Mouse (Mus musculus) olfactory bulb, adult 2 months (tissue): ENCODE results near the gene Iqsec1. TPM values are rescaled to one million over a fixed set of nuclear protein-coding genes. Genes with fewer than 3 reads are reported as not detected.

Experiments
- H3K27ac ChIP-seq: fragments of 200-500 bp; 2 replicates; pipeline ENCODE4 v1.5.1; 2012; ENCODE audit warnings: low read depth, low read length; ENCODE audit not compliant: insufficient read depth
- H3K4me1 ChIP-seq: fragments of 200-500 bp; 2 replicates; pipeline ENCODE4 v1.6.1; 2012; ENCODE audit warnings: low read length; ENCODE audit not compliant: control insufficient read depth, insufficient read depth
- H3K4me3 ChIP-seq: fragments of 200-500 bp; 2 replicates; pipeline ENCODE4 v1.5.1; 2012; ENCODE audit warnings: mild to moderate bottlenecking, low read depth, low read length, moderate library complexity; ENCODE audit not compliant: insufficient read depth
- CTCF ChIP-seq: fragments of 200-500 bp; IDR thresholded peaks from 2 replicates; pipeline ENCODE4 v1.5.1; 2012; ENCODE audit warnings: low read depth, mild to moderate bottlenecking, low read length, moderate library complexity; ENCODE audit not compliant: insufficient read depth
- POLR2A ChIP-seq: fragments of 200-500 bp; IDR thresholded peaks from 2 replicates; pipeline ENCODE4 v1.6.1; 2012; ENCODE audit warnings: mild to moderate bottlenecking, low read depth, low read length, moderate library complexity; ENCODE audit not compliant: insufficient read depth
- WGBS: fragments of 180-500 bp; shearing (Covaris S2); methylation state at CpG from one replicate; pipeline ENCODE4 v1.1.7; 2018; 5-methylcytosine and 5-hydroxymethylcytosine counted together
- polyA plus RNA-seq: library from polyadenylated mRNA; stranded (reverse); fragments of >200 nt; gene quantifications from 2 replicates; pipeline ENCODE4 v1.2.4, GENCODE M21; 2012; ENCODE audit warnings: low replicate concordance; ENCODE audit not compliant: missing spikeins, insufficient read depth, insufficient read length

Gene Iqsec1
- polyA plus RNA-seq, 1 experiment: not detected

DNA sequence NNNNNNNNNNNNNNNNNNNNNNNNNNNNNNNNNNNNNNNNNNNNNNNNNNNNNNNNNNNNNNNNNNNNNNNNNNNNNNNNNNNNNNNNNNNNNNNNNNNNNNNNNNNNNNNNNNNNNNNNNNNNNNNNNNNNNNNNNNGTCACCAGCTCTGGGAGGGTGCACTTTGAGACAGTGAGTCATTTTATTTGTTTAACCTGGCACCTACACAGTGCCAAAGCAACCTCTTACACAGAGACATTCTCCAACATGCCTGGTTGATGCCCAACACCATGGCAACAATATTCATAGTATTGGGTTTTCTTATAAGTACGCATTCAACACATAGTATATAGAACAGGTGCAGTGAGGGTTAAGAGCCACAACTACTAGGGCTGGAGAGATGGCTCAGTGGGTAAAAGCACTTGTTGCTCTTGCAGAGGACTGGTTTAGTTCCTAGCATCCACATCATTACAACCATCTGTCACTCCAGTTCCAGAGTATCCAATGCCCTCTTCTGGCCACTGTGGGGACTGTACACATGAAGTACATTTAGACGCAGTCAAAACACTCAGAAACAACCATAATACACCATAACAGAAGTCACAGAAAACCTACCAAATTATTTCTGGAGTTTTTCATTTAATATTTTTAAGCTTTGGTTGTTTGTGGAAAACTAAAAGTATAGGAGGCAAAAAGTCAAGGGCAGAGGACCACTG, 191.4 kb downstream of the Iqsec1 start:
- WGBS: 99% methylated on average over 2 of the region's 2 CpGs
- Histone ChIP-seq H3K4me3 (no peak overlapping the region), H3K4me1 (peaks cover 6% of the 10 kb centered on the region), H3K27ac (no peak overlapping the region)
- TF ChIP-seq CTCF (no peak), POLR2A (no peak)

DNA sequence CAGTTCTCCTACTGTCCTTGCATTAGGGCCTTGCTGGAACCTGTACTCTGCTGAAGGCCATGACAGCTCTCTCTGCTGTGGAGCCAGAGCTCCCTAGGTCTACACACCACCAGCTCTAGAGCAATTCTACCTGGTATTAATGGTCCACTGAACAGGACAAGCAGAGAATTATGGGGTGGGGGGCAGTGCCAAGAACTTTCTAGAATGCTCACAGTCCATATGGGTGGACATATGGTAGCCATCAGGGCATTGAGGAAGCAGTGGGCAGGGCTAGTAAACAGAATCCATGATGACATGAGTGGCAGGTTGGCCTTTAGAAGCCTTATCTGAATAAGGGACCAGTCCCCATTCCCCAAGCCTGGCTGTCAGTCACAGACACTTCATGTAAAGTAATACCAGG, 197.6 kb downstream of the Iqsec1 start:
- H3K4me3 ChIP-seq: no peak overlapping the region
- TF ChIP-seq CTCF: no peak
- TF ChIP-seq POLR2A: no peak
- H3K27ac ChIP-seq: no peak overlapping the region
- peaks cover 7% of the 10 kb centered on the region for H3K4me1 ChIP-seq

DNA sequence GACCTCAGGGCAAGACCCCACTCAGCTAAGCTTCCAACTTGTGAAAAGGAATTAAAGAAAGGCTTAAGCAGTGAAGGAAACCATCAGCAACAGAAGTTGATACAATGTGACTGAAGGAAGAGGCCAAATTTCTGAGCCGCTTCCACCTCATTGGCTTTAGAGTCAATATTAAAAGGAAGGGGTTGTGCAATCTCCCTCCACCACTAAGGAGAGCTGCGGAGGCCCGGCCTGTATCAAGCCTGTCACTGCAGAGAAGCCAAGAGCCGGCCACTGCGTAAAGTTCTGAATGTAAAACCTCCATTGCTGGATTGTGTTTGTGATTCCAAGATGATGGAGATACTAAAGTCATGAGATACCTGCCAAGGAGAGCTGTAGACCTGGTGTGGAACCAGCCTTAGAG, 199.0 kb downstream of the Iqsec1 start:
- 91% methylated on average over 5 of the region's 5 CpGs for WGBS
- peaks cover 13% of the 10 kb centered on the region for H3K4me1 ChIP-seq
- no peak overlapping the region for H3K4me3 ChIP-seq
- H3K27ac ChIP-seq: no peak overlapping the region
- TF ChIP-seq POLR2A (no peak), CTCF (no peak)

DNA sequence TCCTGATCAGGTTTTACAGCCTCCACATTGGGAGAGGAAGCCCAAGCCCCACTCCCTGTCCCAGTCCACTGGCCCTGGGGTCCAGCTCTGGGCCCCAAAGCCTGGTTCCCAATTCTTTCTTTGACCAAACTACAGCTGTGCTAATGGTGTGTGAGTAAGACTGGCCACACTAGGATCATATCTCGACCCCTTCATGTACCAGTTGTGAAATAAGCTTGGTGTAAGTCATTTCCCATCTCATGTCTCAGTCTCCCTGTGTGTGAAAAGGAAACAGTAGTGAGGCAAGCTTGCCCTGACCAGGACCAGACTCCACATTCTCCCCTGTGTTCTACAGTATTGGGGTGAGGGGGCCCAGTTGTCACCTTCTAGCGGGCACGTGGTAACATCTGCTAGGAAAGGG, 200.9 kb downstream of the Iqsec1 start:
- H3K27ac ChIP-seq: no peak overlapping the region
- 98% methylated on average over 3 of the region's 3 CpGs for WGBS
- H3K4me1 ChIP-seq: peaks cover 28% of the 10 kb centered on the region
- no peak overlapping the region for H3K4me3 ChIP-seq
- TF ChIP-seq CTCF: no peak
- TF ChIP-seq POLR2A: no peak

DNA sequence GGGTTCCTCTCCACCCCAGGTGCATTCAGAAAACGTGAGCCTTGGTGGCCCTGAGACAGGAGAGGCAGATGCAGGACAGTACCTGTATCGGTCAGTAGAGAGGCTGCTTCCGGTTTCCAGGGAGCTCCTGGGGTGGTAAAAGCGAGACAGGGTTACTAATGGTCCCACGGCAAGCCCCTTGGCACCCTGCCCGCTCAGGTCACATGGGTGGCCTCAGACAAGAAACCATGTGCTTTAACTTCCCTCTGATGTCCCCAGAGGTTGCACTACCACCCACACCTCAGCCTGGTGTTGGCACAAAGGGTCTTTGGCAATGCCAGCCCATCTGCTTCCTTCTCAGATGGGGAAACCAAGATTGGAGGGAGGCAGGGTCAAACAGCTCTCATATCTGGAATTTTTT, 201.4 kb downstream of the Iqsec1 start:
- 43% methylated on average over 6 of the region's 6 CpGs for WGBS
- TF ChIP-seq CTCF: no peak
- no peak for TF ChIP-seq POLR2A

DNA sequence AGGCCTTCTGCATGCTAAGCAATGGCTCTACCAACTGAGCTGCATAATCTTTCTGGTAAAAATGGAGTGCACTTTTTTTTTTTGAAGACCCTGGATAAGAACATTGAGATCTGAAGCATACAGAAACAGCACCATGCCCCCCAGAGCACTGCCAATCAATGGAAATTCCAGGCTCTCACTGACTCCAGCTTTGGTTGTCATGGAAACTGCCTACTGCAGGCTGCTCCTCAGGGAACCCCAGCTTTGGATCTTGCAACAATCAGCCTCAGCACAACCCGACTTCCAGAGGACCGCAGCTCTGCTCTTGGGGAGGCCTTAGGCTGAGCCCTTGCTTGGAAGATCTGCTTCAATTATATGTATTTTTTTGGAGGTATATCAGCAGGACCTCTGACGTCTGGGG, 201.9 kb downstream of the Iqsec1 start:
- H3K4me3 ChIP-seq: no peak overlapping the region
- peaks cover 37% of the 10 kb centered on the region for H3K4me1 ChIP-seq
- H3K27ac ChIP-seq: no peak overlapping the region
- TF ChIP-seq POLR2A: no peak
- no peak for TF ChIP-seq CTCF
- 37% methylated on average over 3 of the region's 3 CpGs for WGBS

More for the DNA sequence above, 201.4 kb downstream of the Iqsec1 start:
- Histone ChIP-seq H3K4me1 (peaks cover 34% of the 10 kb centered on the region), H3K27ac (no peak overlapping the region), H3K4me3 (no peak overlapping the region)

DNA sequence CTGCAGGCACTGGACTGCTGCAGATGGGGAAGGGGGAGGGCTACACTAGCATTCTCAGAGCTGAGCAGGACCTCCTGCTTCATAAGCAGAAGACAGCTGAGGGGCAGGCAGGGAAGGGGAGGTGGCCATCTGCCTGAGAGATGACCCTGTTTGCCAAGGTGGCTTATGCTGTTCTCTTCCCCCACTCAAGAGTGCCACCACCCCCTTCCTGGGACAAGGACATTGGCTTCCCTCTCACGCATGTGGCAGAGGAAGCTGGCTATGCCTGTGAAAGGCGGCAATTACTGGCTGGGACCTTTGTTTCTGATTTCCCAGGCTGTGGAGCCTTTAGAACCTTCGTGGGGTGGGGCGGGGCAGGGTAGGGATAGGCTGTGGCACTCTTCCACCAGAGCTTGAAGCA, 204.5 kb downstream of the Iqsec1 start:
- 37% methylated on average over 4 of the region's 4 CpGs for WGBS
- H3K27ac ChIP-seq: 0 out of 2 replicates have a peak overlapping the region, but pooled peaks have one; percentile 49
- TF ChIP-seq POLR2A: no peak
- no peak for TF ChIP-seq CTCF
- no peak overlapping the region for H3K4me3 ChIP-seq
- peaks cover 44% of the 10 kb centered on the region for H3K4me1 ChIP-seq

DNA sequence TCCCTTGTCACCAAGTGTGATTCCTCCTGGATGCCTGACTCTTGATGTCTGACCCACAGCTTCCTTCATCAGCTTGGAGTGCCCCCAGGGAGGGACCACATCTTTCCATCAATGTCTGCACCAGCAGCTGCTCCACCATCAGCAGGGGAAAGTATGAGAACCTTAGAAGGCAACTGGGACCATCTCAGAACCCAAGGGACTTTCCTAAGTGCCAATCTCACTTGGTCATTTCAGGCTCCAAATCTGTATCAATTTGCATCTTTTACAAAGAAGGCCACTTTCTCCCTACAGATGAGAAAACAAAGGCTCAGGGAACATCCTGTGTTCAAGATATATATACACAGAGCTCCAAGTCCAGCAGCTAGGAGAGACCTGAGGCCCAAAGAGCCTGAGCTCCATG, 205.3 kb downstream of the Iqsec1 start:
- no peak overlapping the region for H3K4me3 ChIP-seq
- TF ChIP-seq POLR2A (no peak), CTCF (no peak)
- H3K27ac ChIP-seq: no peak overlapping the region
- peaks cover 44% of the 10 kb centered on the region for H3K4me1 ChIP-seq

DNA sequence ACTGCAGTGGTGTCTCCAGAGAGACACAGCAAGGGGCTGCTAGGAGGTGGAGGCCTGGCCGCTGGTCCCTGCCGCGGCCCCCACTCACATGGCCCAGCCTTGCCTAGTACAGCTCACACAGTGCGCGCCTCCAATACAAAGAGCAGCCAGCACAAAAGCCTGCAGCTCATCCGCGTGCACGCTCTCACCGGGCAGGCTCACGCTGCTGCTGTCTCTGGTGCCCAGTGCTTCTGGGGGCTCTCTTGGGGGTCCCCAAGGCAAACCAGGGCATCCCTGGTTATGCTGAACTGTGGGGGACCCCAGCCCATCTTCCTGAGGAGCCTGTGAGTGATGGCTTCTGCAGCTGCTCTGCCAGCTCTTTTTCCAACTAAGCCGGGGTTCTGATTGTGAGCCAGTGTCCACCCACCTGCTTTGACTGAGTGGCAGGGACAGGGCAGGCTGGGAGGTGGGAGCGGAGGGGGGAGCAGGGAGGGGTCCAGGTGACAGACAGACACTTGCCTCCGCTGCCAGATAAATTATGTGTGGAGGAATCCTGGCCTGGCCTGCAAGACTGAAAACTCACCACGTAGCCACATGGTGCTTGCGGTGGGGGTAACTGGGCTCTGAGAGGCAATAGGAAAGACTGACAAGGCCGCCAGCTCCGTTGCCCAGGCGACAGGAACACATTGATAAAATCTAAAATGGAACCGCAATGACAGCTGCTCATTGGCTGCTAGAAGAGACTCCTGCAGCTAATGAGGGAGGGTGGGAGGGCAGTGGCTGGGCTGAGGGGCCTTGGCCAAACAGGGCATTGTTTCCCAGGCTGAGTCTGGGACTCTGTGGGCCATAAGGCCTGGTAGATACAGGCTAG, 206.3 kb downstream of the Iqsec1 start:
- H3K4me1 ChIP-seq: peaks cover 43% of the 10 kb centered on the region
- TF ChIP-seq POLR2A: no peak
- no peak for TF ChIP-seq CTCF
- WGBS: 54% methylated on average over 19 of the region's 19 CpGs

DNA sequence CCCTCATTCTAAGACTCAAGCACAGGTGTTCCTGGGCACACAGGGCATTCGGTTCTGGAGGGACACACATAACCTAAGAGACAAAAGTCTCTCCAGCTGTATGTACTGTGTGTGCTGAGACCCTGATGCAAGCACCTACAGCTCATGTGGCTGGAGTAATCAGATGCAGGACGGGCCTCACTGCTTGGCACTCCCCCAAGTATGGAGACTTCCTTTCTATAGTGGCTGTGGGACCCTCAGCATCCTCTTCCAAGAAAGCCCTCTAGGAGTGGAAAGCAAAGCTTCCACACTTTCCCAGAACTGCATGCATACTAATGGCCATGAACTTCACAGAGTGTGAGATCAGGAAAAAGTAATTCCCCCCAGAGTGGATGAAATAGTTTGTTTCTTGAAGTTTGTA, 208.0 kb downstream of the Iqsec1 start:
- peaks cover 37% of the 10 kb centered on the region for H3K4me1 ChIP-seq
- 46% methylated on average over 2 of the region's 2 CpGs for WGBS
- TF ChIP-seq CTCF (no peak), POLR2A (no peak)
- H3K27ac ChIP-seq: no peak overlapping the region
- no peak overlapping the region for H3K4me3 ChIP-seq

More for the DNA sequence above, 206.3 kb downstream of the Iqsec1 start:
- Histone ChIP-seq H3K4me3 (no peak overlapping the region), H3K27ac (no peak overlapping the region)
